Mouse (Mus musculus) retina, embryonic 14.5 days (tissue): ENCODE results near the gene Ryr2.

Experiments used
- DNase-seq: peaks from one replicate; pipeline ENCODE4 v3.0.0-alpha.2; 2015; ENCODE audit warnings: low spot score

Ryr2 gene

DNA sequence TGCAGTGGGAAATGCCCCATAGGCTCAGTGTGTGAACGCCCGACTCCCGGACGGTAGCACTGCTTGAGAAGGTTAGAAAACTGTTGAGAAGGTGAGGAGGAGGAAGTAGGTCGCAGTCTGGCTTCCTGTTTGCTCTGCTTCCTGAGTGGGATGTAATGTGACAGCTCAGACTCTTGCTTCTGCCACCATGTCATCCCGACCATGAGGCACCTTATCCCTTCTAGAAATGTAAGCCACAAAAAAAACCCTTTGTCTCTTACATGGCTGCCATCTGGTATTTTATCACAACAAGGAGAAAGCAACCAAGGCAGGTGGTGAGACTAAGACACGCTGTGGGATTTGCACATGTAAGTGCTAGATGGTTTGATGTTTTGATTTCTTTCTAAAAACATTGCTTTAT is 12.2 kb downstream of the Ryr2 start:
- DNase-seq: no peak

DNA sequence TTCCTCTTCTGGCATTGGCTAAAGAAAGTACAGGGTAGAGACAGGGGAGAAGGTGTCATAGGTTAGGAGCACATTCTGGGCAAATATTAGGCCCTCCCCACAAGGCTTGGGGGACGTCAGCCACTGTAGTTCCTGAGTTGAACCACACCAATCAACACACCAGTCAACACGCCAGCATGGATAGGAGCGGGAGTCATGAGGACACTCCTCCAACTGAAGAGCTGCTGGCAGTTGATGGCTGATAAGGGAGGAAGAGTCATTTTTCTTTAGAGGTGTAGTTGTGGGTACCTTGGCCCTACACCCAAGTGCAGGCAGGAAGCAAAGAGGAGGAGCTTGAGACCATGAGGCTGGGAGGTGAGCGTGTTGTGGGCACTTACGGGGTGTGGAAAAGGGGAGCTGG is 13.6 kb downstream of the Ryr2 start:
- DNase-seq: no peak

DNA sequence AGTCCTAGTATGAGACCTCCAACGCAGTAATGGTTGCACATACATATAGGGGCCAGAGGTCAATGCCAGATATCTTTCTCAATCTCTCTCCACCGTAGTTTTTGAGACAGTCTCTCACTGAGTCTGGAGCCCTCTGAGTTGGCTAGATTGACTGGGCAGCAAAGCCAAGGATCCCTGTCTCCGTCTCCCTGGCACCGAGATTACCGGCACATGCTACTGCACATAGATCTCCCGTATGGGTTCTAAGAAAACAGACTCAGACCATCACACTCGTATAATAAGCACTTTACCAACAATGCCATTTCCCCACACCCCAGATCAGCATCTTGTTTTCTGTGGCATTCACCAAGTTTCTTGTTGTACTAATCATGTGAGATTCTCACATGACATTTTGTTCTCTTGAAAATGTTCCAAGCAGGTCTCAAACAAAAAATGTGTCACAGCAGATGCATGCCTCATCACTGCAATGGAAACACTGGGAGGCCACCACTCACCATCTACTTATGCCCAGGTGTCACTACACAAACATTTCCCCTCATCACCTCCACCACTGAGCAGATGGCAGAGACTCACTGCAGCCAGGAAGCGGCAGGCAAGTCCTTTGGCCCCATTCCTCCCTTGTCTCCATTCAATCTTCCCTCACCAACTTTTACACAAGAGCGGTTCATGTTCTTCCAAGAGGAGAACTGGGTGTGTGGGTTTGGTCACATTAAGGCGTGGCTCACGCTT is 14.2 kb downstream of the Ryr2 start:
- no peak for DNase-seq

DNA sequence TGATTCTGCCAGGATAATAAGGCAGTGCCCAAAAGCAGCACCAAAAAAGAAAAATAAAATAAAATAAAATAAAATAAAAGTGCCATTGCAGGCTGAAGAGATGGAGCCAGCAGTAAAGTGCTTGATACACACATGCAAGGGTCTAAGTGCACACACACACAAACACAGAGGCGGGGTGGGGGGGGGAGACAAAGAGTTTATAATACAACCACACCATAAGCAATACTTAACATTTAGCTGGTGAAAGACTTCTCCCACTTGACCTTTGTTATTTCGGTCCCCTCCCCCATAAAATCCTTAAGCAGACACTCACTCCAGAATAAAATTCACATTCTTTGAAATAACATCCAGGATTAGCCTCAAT is 22.7 kb downstream of the Ryr2 start:
- DNase-seq: no peak

DNA sequence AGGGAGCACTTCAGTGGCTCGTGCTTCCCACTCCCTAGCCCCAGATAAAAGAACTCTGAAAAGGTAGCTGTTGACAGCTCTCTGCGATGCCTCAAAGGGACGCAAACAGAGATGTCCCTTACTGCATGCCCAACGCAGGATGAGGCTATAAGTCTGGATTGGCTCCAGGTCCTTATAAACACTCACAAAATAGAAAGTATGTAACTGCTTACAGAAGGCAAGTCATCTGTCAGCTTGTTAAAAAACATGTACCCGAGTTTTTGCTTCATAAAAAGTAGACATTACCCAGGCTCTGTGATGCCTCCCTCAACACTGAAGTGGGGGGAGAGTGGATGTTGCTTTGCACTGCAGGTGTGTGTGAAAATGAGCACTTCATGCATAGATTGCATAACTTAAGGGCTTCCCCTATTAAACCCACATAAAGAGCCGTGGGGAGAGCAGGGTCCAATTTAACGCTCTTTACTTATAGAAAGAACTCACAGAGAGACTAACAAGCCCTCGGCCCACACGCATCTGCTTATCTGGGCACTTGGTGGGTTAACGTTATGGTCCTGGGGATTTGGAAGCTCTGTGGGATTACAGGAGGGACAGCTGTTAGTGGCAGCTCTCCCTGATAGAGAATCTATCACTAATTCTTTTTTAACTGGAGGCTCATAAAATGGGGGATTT is 23.2 kb downstream of the Ryr2 start:
- no peak for DNase-seq

DNA sequence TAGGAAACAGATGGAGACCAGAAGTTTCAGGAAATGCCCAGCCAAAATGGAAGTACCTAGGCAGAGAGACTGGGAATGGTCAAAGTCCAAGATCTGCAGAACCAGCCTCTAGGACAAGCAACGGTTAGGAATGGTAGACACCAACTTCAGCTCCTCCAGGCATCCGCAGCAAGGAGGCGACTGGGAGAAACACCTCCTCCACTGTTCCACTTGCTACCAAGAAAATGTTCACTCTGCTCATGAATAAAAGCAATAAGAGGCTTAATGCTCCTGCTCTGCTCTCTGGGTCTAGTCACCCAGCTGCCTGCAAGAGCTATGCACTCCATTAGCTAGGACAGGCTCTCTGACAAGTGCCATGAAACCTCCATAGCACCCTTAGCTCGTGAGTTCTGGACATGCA is 26.2 kb downstream of the Ryr2 start:
- DNase-seq: no peak

DNA sequence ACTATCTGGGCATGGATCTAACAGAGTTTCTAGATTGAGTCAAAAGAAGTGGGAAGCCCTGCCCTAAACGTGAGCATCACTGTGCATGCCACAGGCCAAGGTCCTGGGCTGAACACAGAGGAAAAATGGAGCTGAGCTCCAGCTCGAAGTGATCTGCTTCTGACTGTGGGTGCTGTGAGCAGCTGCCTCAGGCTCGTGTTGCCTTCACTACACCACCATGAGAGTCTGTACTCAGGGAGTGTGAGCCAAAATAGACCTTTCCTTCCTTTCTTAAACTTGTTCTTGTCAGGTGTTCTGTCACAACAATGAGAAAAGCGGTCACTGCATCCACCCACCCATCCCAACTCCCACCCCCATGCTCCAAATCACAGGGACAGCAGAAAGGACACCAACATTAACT is 27.2 kb downstream of the Ryr2 start:
- no peak for DNase-seq

DNA sequence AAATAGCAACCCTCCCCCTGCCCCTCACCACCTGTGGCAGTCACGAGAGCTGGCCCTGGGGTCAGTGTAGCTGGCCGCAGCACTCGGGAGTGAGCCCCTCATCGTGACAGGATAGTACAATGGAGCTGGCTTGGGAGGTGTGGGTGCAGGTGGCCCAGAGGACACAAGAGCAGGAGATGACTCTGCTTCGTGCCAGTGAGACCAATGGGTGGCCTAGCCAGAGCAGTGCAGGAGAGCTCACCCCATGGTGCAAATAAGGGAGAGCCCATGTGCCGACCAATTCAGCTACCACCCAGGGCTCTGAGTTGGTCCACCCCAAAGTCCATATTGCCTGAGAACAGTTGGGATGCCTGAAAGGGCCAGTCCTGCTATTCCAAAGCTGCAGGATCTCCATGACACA is 31.8 kb downstream of the Ryr2 start:
- DNase-seq: no peak

DNA sequence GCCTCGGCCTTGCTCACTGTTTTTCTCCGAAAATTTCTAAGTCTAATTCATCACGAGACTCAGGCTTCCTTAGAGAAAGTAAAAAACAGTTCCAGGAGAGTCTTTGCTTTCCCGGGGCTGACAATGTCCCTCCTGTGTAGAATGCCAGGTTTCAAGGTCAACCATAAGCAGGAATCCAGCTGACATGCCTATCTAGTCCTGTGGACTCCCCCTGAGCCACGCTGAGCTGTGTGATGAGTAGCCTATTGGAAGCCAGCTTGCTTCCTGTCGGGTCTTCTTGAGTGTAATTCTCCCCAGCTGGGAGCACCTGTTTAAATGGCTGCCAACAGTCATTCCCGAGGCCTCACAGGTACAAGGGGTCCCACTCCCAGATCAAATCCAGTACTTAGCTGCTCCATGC is 34.2 kb downstream of the Ryr2 start:
- no peak for DNase-seq

DNA sequence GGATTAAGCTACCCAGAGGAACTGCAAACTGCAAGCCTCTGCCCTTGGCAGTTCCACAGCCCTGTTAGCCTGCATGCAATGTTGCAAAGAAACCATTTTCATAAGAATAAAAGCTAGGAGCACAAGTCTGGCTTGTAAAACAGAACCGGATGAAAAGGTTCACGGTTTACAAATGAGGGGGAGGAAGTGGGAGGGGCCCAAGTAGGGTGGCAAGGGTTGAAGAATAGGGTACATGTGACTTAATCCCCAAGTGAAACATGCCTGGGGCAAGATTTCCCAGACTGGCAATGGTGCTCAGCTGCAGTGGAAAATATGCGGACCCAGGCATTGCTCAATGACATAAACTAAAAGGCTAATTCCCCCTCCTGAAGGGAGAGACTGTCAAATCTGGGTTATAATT is 34.6 kb downstream of the Ryr2 start:
- no peak for DNase-seq

DNA sequence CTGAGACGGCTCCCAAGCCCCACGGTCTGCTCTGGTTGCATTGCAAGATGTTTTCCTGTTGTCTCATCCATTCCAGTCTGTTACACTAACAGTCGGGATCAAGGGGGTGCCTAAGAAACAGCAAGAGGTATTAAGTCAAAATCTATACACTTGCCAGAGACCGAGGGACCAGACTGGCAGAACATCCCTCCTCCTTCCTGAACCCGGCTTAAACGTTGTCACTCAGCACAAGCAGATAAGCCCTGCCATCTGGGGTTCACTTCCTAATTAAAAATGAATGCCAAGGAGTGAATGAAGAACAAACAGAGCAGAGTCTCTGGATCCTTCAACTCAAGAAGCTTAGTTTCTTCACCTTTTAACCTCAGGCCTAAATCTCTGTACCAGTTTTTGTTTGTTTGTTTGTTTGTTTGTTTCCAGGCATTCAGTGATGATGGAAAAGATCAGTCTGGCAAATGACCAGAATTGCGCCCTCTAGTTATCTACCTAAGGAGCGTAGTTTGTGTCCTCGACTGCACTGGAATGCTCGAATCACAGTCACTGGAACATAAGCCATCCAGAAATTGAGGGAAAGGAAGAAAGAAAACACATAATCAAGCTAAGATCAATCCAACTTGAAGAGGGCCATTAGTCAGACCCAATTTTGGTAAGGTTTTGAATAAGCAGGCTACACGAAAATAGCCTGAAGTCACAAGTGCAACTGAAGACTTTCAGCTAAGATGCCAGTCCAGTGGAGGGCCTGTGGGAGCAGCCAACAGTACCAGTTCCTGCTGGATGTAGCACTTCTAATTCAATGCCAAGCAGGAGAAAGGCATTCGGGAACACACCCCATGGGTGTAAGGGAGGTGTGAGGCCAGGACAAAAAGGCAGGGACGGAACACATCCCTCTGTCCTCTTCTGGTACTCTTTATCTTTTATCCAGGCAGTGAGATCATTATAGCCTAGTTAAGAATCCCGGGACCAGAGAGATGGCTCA is 36.3 kb downstream of the Ryr2 start:
- DNase-seq: peak; percentile 31

DNA sequence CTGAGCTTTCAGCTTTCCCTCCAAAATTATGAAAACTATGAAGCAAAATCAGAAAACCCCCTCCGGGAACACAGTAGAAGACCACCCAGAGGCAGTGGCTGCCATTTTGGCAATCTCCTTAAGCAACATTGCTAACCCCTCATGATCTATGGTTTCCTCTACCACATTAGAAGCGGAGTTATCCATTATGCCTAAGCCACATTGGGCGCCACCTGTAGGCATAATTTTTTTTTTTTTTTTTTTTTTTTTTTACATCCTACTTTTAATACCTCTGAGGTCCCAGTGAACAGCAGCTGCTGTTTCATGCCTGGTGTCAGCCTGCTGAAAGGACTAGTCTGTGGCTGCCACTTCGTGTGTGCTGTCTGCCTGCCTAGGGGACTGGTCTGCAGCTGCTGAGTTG is 42.2 kb downstream of the Ryr2 start:
- DNase-seq: no peak

DNA sequence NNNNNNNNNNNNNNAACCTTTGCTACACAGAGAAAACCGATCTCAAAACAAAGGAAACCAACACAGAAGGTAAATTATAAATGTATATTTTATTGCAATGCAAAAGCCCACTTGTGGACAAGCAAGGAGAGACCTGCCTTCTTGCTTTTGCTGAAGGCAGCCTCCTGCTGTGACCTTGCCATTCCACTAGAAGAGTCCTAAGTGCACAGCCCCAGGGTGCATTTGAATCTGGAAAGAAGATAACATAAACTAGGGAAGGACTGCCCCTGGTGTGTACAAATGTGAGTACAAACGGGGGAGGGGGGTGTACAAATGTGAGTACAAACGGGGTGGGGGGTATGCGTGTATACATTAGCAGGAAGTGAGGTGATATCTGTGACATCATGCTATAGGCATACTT is 43.2 kb downstream of the Ryr2 start:
- no peak for DNase-seq

DNA sequence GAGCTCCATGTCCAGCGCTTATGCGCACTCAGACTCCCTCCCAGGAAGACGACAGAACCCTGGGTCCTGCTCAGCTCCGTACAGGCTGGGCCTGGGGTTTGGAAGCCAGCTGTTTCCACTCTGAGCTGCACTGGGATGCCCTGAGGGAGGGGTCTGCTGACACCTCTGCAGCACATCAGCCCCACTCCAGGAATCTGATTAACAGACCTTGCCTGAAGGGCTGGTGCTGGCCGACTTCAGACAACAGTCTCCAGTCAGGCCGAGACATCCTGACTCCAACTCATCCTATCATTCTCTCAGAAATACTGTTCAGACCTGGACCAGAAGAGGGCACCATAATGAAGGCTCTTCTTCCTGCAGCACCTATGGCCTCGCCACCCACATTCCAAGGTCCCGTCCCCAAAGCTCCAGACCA is 49.4 kb downstream of the Ryr2 start:
- no peak for DNase-seq

DNA sequence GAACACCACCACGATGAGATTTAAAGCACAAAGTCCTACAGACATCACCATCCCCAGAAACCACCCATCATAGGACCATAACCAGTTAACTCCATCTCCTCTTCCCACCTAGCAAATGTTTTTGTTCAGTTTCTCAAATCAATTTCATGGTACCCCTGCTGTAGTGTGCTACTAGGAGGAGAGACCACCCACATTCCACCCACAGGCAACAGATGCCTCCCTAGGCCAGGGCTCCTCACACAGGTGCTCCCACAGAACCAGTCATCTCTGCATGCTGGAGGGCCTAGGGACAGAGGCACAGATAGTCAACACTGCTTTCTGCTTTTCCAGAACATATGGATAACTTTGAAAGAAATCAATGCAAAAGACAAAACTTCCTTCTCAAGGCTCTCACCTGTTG is 50.8 kb downstream of the Ryr2 start:
- DNase-seq: no peak

DNA sequence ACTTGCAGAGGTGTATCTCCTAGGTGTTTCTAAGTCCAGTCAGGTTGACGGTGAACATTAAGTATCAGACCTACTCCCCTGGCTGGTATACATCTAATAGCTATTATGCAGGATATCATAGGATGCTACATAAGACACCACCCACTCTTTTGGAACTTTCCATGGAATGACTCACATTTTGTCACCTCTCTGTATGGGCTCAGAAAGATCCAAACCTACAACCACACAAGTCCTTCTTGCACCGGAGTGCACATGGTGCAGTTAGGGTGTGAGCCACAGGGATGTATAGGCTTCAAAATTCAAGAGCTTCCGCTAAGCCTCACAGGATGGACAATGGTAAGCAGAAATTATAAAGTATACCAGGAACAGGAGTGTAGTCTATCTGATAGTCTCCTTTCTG is 52.8 kb downstream of the Ryr2 start:
- no peak for DNase-seq

DNA sequence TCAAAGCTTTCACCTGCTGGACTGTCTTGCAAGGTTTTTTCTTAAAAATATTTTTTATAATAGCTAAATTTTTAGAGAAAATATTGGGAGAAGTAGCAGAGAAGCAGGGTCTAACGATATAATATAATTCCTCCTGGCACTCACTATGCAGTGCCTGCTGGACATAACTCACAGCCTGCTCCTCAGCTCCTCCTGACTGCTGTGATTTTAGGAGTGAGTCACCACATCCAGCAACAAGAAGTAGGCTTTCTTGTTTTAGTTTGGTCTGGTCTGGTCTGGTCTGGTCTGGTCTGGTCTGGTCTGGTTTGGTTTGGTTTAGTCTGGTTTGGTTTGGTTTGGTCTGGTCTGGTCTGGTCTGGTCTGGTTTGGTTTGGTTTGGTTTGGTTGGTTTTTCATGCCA is 55.9 kb downstream of the Ryr2 start:
- no peak for DNase-seq

DNA sequence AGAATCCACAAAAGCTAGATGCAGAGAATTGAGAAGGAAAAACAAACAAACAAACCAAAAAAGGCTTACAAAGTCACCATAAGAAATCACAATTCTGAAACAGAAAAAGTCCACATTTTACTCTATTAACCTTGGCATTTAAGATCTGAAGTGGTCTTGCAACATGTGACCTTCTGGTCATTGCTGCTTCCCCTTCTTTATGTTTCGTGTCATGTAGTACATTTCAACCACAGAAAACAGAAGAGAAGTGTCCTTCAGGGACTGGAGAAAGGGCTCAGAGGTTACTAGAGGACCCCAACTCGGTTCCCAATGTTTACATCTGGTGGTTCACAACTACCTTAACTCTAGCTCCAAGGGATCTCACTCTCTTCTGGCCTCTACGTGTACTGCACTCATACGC is 59.7 kb downstream of the Ryr2 start:
- no peak for DNase-seq

DNA sequence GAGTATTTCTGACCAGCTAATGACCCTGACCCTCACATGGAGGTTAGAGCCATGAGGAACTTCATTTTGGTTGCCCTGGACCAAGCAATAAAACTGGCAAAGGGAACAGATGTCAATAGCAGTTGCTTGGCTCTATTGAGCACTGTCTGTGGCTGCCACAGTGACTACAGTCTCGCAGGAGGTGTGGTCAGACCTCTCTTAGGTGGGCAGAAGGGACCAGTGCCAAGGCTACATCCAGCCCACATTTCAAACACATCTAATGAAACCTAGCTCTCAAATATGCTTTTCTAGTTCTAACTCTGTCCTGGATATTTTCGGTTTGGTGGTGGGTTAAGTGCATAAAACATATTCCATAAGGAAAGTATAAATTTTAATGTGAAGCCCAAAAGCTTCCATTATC is 62.0 kb downstream of the Ryr2 start:
- no peak for DNase-seq

DNA sequence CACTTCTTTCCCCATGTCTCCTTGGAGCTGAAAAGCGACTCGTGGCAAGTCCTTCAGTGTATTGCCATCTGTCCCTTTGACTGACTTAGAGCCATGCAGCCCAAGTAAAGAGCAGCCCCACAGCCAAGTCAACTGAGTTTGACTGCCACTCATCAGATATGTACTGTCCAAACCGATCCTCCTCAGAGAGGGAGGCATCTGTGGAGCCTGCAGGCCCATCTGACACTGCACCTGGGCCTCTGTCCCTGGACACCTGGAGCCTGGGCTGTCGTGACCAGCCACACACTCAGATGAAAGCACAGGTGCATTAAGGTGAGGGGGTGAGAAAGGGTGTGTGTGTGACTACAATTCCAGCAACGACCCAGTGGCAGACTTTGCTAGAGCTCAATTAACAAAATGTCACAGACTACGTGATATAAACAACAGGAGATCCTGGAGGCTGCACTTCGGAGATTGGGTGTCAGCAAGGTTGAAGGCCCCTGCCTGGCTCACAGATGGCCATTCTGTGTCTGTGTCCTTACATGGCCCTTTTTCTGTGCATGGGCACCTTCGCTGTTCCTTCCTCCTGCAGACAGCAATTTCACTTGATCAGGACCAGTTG is 63.8 kb downstream of the Ryr2 start:
- DNase-seq: no peak

DNA sequence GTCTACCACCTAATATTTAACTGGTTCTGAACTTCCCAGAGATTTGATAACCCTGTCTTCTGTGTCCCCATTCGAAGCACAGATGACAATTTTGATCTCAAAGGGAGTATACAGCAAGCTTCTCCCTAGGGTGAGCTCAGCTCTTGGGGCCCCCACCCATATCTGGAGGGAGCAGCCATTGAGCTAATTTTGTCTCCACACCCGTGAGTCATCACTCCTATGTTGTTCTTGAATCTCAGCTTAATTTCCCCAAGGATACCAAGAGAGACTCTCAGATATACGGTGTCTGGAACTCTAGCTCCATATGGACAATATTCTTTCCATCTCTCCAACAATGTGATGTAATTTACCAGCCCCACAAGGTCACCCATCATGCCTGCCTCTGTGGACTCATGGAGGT is 66.8 kb downstream of the Ryr2 start:
- DNase-seq: no peak

DNA sequence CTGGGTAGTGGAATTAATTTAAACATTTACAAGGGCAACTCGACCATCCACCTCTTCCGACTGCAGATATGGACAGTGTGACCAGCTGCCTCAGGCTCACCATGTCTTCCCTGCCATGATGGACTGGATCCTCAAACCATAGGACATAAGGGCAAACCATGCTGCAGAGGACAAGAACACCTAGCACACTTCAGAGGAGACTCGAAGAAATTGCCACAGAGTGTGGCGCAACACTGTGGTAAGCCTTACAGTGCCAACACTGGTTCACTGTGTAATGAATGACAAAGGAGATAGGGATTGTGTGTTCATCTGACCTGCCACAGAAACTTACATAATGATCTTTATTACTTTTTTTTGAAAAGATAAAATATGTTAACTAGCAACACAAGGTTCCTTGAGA is 68.1 kb downstream of the Ryr2 start:
- DNase-seq: no peak

DNA sequence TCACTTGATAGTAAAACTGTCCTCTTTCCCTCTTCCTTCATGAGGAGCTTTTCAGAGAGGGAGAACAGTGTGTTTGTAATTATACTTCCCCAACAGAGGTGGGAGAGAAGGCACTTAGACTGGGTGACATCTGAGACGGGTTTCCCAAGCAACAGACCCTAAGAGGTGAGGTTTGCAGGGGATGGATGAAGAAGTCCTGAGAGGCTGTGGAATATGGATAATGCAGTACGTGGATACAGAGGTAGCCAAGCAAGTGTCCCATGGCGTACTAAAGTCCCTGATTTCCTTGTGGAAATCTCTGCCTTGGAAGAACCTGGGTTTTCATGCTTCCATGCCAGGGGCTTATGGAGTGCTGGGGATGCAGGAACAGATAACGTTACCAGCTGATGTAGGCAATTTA is 69.5 kb downstream of the Ryr2 start:
- no peak for DNase-seq
